Mouse (Mus musculus) hematopoietic multipotent progenitor cell, adult 10-12 weeks (in vitro differentiated cells): Measurements from ENCODE around the gene Slc25a33. TPM values are rescaled to one million over a fixed set of nuclear protein-coding genes. Genes with fewer than 3 reads are reported as not detected.

Experiments
- polyA plus RNA-seq: library from polyadenylated mRNA; stranded (reverse); fragments of >175 nt; gene quantifications from 2 replicates; pipeline ENCODE4 v1.2.3, GENCODE M21; 2012; ENCODE audit warnings: low replicate concordance

Gene Slc25a33
- 5.0 and 5.2 TPM in 2 replicates for polyA plus RNA-seq

GRCm38 (mm10) chr4:149774094-149774470, at the start of gene Slc25a33:
Gene Slc25a33 (minus strand): TSS chr4:149774277.

GRCm38 (mm10) chr4:149737383-149738324, 36.4 kb downstream of the Slc25a33 start, which contains the start of gene Tmem201:
Gene Tmem201 (minus strand): TSS chr4:149738044.

GRCm38 (mm10) chr4:149702210-149702979, 71.7 kb downstream of the Slc25a33 start, which contains the start of gene Pik3cd:
Gene Pik3cd (minus strand): TSS chr4:149702571.

Other genes with a start within 250 kb of the Slc25a33 start
- gene Clstn1, start 187.8 kb downstream of the Slc25a33 start, polyA plus RNA-seq: 12.8 and 19.9 TPM in 2 replicates
- gene Pik3cd, start 71.7 kb downstream of the Slc25a33 start, polyA plus RNA-seq: 164 and 189 TPM in 2 replicates
- gene Tmem201, start 36.2 kb downstream of the Slc25a33 start, polyA plus RNA-seq: 35.7 and 40.2 TPM in 2 replicates
- gene Spsb1, start 180.8 kb upstream of the Slc25a33 start, polyA plus RNA-seq: 3.5 and 5.0 TPM in 2 replicates
- gene H6pd, start 234.7 kb upstream of the Slc25a33 start, polyA plus RNA-seq: 14.0 and 15.4 TPM in 2 replicates